Mouse (Mus musculus) embryonic facial prominence, embryonic 11.5 days (tissue): ENCODE measurements around the gene Stra6l. TPM values are rescaled to one million over a fixed set of nuclear protein-coding genes. Genes with fewer than 3 reads are reported as not detected.

ENCODE experiments used
- ATAC-seq: fragments of 200-750 bp; cut with Nextera tagmentation; replicated peaks from 2 replicates; pipeline ENCODE4 v1.8.0; 2017; ENCODE audit warnings: low read depth; ENCODE audit not compliant: insufficient number of reproducible peaks, low FRiP score, low TSS enrichment
- DNase-seq: peaks from one replicate; pipeline ENCODE4 v3.0.0-alpha.2; 2015; ENCODE audit warnings: low spot score
- H3K27ac ChIP-seq: fragments of 300-500 bp; sonication (generic); replicated peaks from 2 replicates; pipeline ENCODE4 v1.5.1; 2014; ENCODE audit warnings: mild to moderate bottlenecking, low read depth, low read length, control low read depth
- H3K27me3 ChIP-seq: fragments of 300-500 bp; sonication (generic); 2 replicates; pipeline ENCODE4 v1.6.1; 2014; ENCODE audit warnings: mild to moderate bottlenecking, low read length, moderate library complexity, mixed read lengths; ENCODE audit not compliant: control insufficient read depth, insufficient read depth
- H3K36me3 ChIP-seq: fragments of 300-500 bp; sonication (generic); replicated peaks from 2 replicates; pipeline ENCODE4 v1.6.1; 2014; ENCODE audit warnings: low read depth, mild to moderate bottlenecking, low read length, moderate library complexity, mixed read lengths; ENCODE audit not compliant: control insufficient read depth, insufficient read depth
- H3K4me1 ChIP-seq: fragments of 300-500 bp; sonication (generic); 2 replicates; pipeline ENCODE4 v1.6.1; 2014; ENCODE audit warnings: low read length, mixed read lengths; ENCODE audit not compliant: control insufficient read depth, insufficient read depth
- H3K4me2 ChIP-seq: fragments of 300-500 bp; sonication (generic); 2 replicates; pipeline ENCODE4 v1.6.1; 2014; ENCODE audit warnings: low read depth, mild to moderate bottlenecking, control low read depth, low read length, moderate library complexity
- H3K4me3 ChIP-seq: fragments of 300-500 bp; sonication (generic); 2 replicates; pipeline ENCODE4 v1.5.1; 2014; ENCODE audit warnings: low read depth, low read length, control low read depth
- H3K9ac ChIP-seq: fragments of 300-500 bp; sonication (generic); replicated peaks from 2 replicates; pipeline ENCODE4 v1.6.1; 2014; ENCODE audit warnings: mild to moderate bottlenecking, control low read depth, low read length
- H3K9me3 ChIP-seq: fragments of 300-500 bp; sonication (generic); replicated peaks from 2 replicates; pipeline ENCODE4 v1.6.1; 2016; ENCODE audit warnings: mild to moderate bottlenecking, low read length, inconsistent platforms, mixed read lengths; ENCODE audit not compliant: control insufficient read depth
- WGBS: fragments of 180-500 bp; shearing (Covaris S2); extraction: QIAGEN DNeasy Blood & Tissue Kit; methylation state at CpG from one replicate; pipeline ENCODE4 v1.1.7; 2014; 5-methylcytosine and 5-hydroxymethylcytosine counted together
- polyA plus RNA-seq: library from polyadenylated mRNA; unstranded; fragments of >200 nt; fragmentation: Nextera tagmentation; extraction: Ambion mirVana; gene quantifications from 2 replicates; pipeline ENCODE4 v1.2.1, GENCODE M21; 2014

Stra6l gene
- polyA plus RNA-seq, 1 experiment from 2014 or later: 0.14 TPM

GRCm38 (mm10) chr4:45826275-45827040 is 22.0 kb upstream of the Stra6l start, which contains the start of gene Igfbpl1:
Igfbpl1 (minus strand) TSS chr4:45826923.
- peak within 1 kb of the TSS; percentile 47 for H3K4me3 ChIP-seq
- no peaks in the 10 kb centered on the region for H3K9me3 ChIP-seq
- peaks cover 51% of the 10 kb centered on the region for H3K27me3 ChIP-seq
- peak within 1 kb of the TSS; percentile 83 for H3K4me2 ChIP-seq
- DNase-seq (peak; percentile 48), ATAC-seq (no peak)
- 1% methylated on average over 76 of the region's 91 CpGs for WGBS
- H3K27ac ChIP-seq: peak within 1 kb of the TSS; percentile 35; the same call in 1 of the 2 replicates
- H3K4me1 ChIP-seq: peaks cover 9% of the 10 kb centered on the region
- peak within 1 kb of the TSS; percentile 51 for H3K9ac ChIP-seq
- no peaks in the 10 kb centered on the region for H3K36me3 ChIP-seq

- peaks cover 7% of the 10 kb centered on the region for H3K4me1 ChIP-seq
- H3K4me3 ChIP-seq: no peak overlapping the region
- H3K27me3 ChIP-seq: peaks cover 34% of the 10 kb centered on the region
- no peak overlapping the region for H3K9ac ChIP-seq
- H3K36me3 ChIP-seq: no peaks in the 10 kb centered on the region
- 51% methylated on average over 13 of the region's 13 CpGs for WGBS
- no peak overlapping the region for H3K27ac ChIP-seq
- DNase-seq: peak; percentile 26
- H3K4me2 ChIP-seq: no peak overlapping the region
- no peak for ATAC-seq
- no peaks in the 10 kb centered on the region for H3K9me3 ChIP-seq
Measured at GRCm38 (mm10) chr4:45829907-45830759, 18.3 kb upstream of the Stra6l start.

GRCm38 (mm10) chr4:45831996-45832395 is 16.5 kb upstream of the Stra6l start:
- Histone ChIP-seq H3K4me1 (no peaks in the 10 kb centered on the region), H3K4me3 (no peak overlapping the region), H3K27me3 (peaks cover 17% of the 10 kb centered on the region), H3K36me3 (no peaks in the 10 kb centered on the region), H3K9ac (no peak overlapping the region), H3K27ac (no peak overlapping the region), H3K4me2 (no peak overlapping the region), H3K9me3 (no peaks in the 10 kb centered on the region)
- no peak for DNase-seq
- WGBS: 89% methylated on average over 7 of the region's 7 CpGs
- no peak for ATAC-seq

- H3K4me2 ChIP-seq: no peak overlapping the region
- ATAC-seq (no peak), DNase-seq (no peak)
- no peak overlapping the region for H3K27ac ChIP-seq
- no peak overlapping the region for H3K4me3 ChIP-seq
- peaks cover 5% of the 10 kb centered on the region for H3K27me3 ChIP-seq
- H3K9ac ChIP-seq: no peak overlapping the region
- WGBS: 36% methylated on average over 5 of the region's 5 CpGs
- H3K9me3 ChIP-seq: no peaks in the 10 kb centered on the region
- H3K4me1 ChIP-seq: no peaks in the 10 kb centered on the region
- H3K36me3 ChIP-seq: no peaks in the 10 kb centered on the region
Measured at GRCm38 (mm10) chr4:45833461-45833860, 15.0 kb upstream of the Stra6l start.

GRCm38 (mm10) chr4:45844355-45844754 is 4.1 kb upstream of the Stra6l start:
- 47% methylated on average over 14 of the region's 14 CpGs for WGBS
- Histone ChIP-seq H3K9me3 (no peaks in the 10 kb centered on the region), H3K4me2 (no peak overlapping the region), H3K27ac (no peak overlapping the region), H3K4me3 (no peak overlapping the region), H3K9ac (no peak overlapping the region), H3K36me3 (no peaks in the 10 kb centered on the region), H3K4me1 (no peaks in the 10 kb centered on the region), H3K27me3 (no peaks in the 10 kb centered on the region)
- ATAC-seq (no peak), DNase-seq (peak; percentile 77)

GRCm38 (mm10) chr4:45846263-45846662 is 2.2 kb upstream of the Stra6l start:
- DNase-seq (no peak), ATAC-seq (no peak)
- H3K9ac ChIP-seq: no peak overlapping the region
- H3K4me2 ChIP-seq: no peak overlapping the region
- H3K27me3 ChIP-seq: no peaks in the 10 kb centered on the region
- H3K27ac ChIP-seq: no peak overlapping the region
- WGBS: 91% methylated on average over 2 of the region's 2 CpGs
- H3K9me3 ChIP-seq: no peaks in the 10 kb centered on the region
- no peak overlapping the region for H3K4me3 ChIP-seq
- no peaks in the 10 kb centered on the region for H3K4me1 ChIP-seq
- H3K36me3 ChIP-seq: no peaks in the 10 kb centered on the region

- Histone ChIP-seq H3K9me3 (no peaks in the 10 kb centered on the region), H3K27me3 (no peaks in the 10 kb centered on the region; the same call in 1 of the 2 replicates), H3K27ac (no peak overlapping the region), H3K4me2 (no peak overlapping the region), H3K9ac (no peak overlapping the region), H3K36me3 (no peaks in the 10 kb centered on the region), H3K4me1 (no peaks in the 10 kb centered on the region), H3K4me3 (no peak overlapping the region)
- DNase-seq (no peak), ATAC-seq (no peak)
- 51% methylated on average over 10 of the region's 10 CpGs for WGBS
Measured at GRCm38 (mm10) chr4:45848825-45849156, 327 bp downstream of the Stra6l start.

GRCm38 (mm10) chr4:45849419-45849818 is 955 bp downstream of the Stra6l start:
- WGBS: 45% methylated on average over 1 of the region's 1 CpGs
- Histone ChIP-seq H3K4me3 (no peak overlapping the region), H3K4me1 (no peaks in the 10 kb centered on the region), H3K9ac (no peak overlapping the region), H3K27ac (no peak overlapping the region), H3K27me3 (no peaks in the 10 kb centered on the region; the same call in 1 of the 2 replicates), H3K9me3 (no peaks in the 10 kb centered on the region), H3K4me2 (no peak overlapping the region), H3K36me3 (no peaks in the 10 kb centered on the region)
- ATAC-seq: no peak
- no peak for DNase-seq
